Mouse (Mus musculus): ENCODE results near the gene Bcl6.

Gene Bcl6

GRCm38 (mm10) chr16:23990161-23990970, 1.7 kb upstream of the Bcl6 start:
- DNase-seq: no peak

GRCm38 (mm10) chr16:23989209-23990160, 833 bp upstream of the Bcl6 start:
- peak; percentile 60 for DNase-seq

- DNase-seq: no peak
Observed at GRCm38 (mm10) chr16:23988157-23988465, 541 bp downstream of the Bcl6 start.

GRCm38 (mm10) chr16:23987341-23988156, 1.1 kb downstream of the Bcl6 start:
- peak; percentile 60 for DNase-seq

- peak; percentile 57 for DNase-seq
Observed at GRCm38 (mm10) chr16:23986871-23987270, 1.8 kb downstream of the Bcl6 start.

- no peak for DNase-seq
Observed at GRCm38 (mm10) chr16:23986176-23986575, 2.5 kb downstream of the Bcl6 start.

- DNase-seq: peak; percentile 39
Observed at GRCm38 (mm10) chr16:23985467-23985861, 3.2 kb downstream of the Bcl6 start.

- DNase-seq: peak; percentile 61
Observed at GRCm38 (mm10) chr16:23984760-23985466, 3.7 kb downstream of the Bcl6 start.

- DNase-seq: peak; percentile 90
Observed at GRCm38 (mm10) chr16:23984183-23984582, 4.5 kb downstream of the Bcl6 start.

- DNase-seq: peak; percentile 85
Observed at GRCm38 (mm10) chr16:23982891-23983588, 5.6 kb downstream of the Bcl6 start.

GRCm38 (mm10) chr16:23981925-23982851, 6.5 kb downstream of the Bcl6 start:
- peak; percentile 87 for DNase-seq

- peak; percentile 35 for DNase-seq
Observed at GRCm38 (mm10) chr16:23980991-23981720, 7.5 kb downstream of the Bcl6 start.

- DNase-seq: no peak
Observed at GRCm38 (mm10) chr16:23980201-23980870, 8.3 kb downstream of the Bcl6 start.

GRCm38 (mm10) chr16:23979446-23979845, 9.2 kb downstream of the Bcl6 start:
- DNase-seq: no peak

GRCm38 (mm10) chr16:23978495-23978894, 10.2 kb downstream of the Bcl6 start:
- no peak for DNase-seq

GRCm38 (mm10) chr16:23977732-23978131, 10.9 kb downstream of the Bcl6 start:
- DNase-seq: no peak

- no peak for DNase-seq
Observed at GRCm38 (mm10) chr16:23976196-23976595, 12.5 kb downstream of the Bcl6 start.

- no peak for DNase-seq
Observed at GRCm38 (mm10) chr16:23973635-23974367, 14.9 kb downstream of the Bcl6 start.

Measured in cerebellum, adult 11 months (tissue).